Mouse (Mus musculus): ENCODE results near the gene Kctd14. TPM values are rescaled to one million over a fixed set of nuclear protein-coding genes. Genes with fewer than 3 reads are reported as not detected.
"Not testable (repeated sequence)": the region's sequence is repeated elsewhere in the genome, so short reads cannot be mapped to it uniquely, and the experiment has no call there.

Kctd14 gene
- total RNA-seq (2021), result 1.7 and 2.8 TPM in 2 replicates
- long read RNA-seq, experiment 1, partial matches to known transcripts, result 1 of 5 reads
- long read RNA-seq, experiment 1, other reads (novel, unspliced or antisense), result 2 of 5 reads
- long read RNA-seq, experiment 2, partial matches to known transcripts, result 0 of 2 reads
- long read RNA-seq, experiment 2, other reads (novel, unspliced or antisense), result 1 of 2 reads

- DNase-seq, result not testable (repeated sequence)
Observed at GRCm38 (mm10) chr7:97451023-97451422, at the start of gene Kctd14. Kctd14 (plus strand) TSS chr7:97451323.

GRCm38 (mm10) chr7:97407145-97407544, 44.0 kb upstream of the Kctd14 start:
- DNase-seq, result no peak

- no peak for DNase-seq
Observed at GRCm38 (mm10) chr7:97411106-97411505, 40.0 kb upstream of the Kctd14 start.

- DNase-seq, result no peak
Observed at GRCm38 (mm10) chr7:97411575-97411974, 39.5 kb upstream of the Kctd14 start.

- DNase-seq, result no peak
Observed at GRCm38 (mm10) chr7:97413981-97414380, 37.1 kb upstream of the Kctd14 start.

- DNase-seq, result peak; percentile 75
Observed at GRCm38 (mm10) chr7:97414426-97414825, 36.7 kb upstream of the Kctd14 start.

- peak; percentile 38 for DNase-seq
Observed at GRCm38 (mm10) chr7:97414915-97415687, 36.0 kb upstream of the Kctd14 start.

- no peak for DNase-seq
Observed at GRCm38 (mm10) chr7:97416473-97416872, 34.6 kb upstream of the Kctd14 start.

- DNase-seq, result peak; percentile 91
Observed at GRCm38 (mm10) chr7:97416906-97417777, 34.0 kb upstream of the Kctd14 start, which contains the start of gene Thrsp. Thrsp (minus strand) TSS chr7:97417730.

- DNase-seq, result peak; percentile 83
Observed at GRCm38 (mm10) chr7:97418717-97419116, 32.4 kb upstream of the Kctd14 start.

- no peak for DNase-seq
Observed at GRCm38 (mm10) chr7:97419163-97419562, 32.0 kb upstream of the Kctd14 start.

GRCm38 (mm10) chr7:97420406-97420805, 30.7 kb upstream of the Kctd14 start:
- peak; percentile 69 for DNase-seq

GRCm38 (mm10) chr7:97420958-97421651, 30.0 kb upstream of the Kctd14 start:
- peak; percentile 86 for DNase-seq

- no peak for DNase-seq
Observed at GRCm38 (mm10) chr7:97423754-97424153, 27.4 kb upstream of the Kctd14 start.

- DNase-seq, result peak; percentile 96
Observed at GRCm38 (mm10) chr7:97424621-97425245, 26.4 kb upstream of the Kctd14 start.

- DNase-seq, result peak; percentile 48
Observed at GRCm38 (mm10) chr7:97426566-97426965, 24.6 kb upstream of the Kctd14 start.

GRCm38 (mm10) chr7:97427296-97427695, 23.8 kb upstream of the Kctd14 start:
- no peak for DNase-seq

GRCm38 (mm10) chr7:97427778-97428420, 23.2 kb upstream of the Kctd14 start:
- DNase-seq, result peak; percentile 83

- peak; percentile 62 for DNase-seq
Observed at GRCm38 (mm10) chr7:97429705-97430104, 21.4 kb upstream of the Kctd14 start.

- not testable (repeated sequence) for DNase-seq
Observed at GRCm38 (mm10) chr7:97433517-97433916, 17.6 kb upstream of the Kctd14 start.

- DNase-seq, result no peak
Observed at GRCm38 (mm10) chr7:97434517-97434916, 16.6 kb upstream of the Kctd14 start.

All from adrenal gland, postnatal 14 days (tissue).